Mouse (Mus musculus): ENCODE measurements around the gene Kcnn4.

DNA sequence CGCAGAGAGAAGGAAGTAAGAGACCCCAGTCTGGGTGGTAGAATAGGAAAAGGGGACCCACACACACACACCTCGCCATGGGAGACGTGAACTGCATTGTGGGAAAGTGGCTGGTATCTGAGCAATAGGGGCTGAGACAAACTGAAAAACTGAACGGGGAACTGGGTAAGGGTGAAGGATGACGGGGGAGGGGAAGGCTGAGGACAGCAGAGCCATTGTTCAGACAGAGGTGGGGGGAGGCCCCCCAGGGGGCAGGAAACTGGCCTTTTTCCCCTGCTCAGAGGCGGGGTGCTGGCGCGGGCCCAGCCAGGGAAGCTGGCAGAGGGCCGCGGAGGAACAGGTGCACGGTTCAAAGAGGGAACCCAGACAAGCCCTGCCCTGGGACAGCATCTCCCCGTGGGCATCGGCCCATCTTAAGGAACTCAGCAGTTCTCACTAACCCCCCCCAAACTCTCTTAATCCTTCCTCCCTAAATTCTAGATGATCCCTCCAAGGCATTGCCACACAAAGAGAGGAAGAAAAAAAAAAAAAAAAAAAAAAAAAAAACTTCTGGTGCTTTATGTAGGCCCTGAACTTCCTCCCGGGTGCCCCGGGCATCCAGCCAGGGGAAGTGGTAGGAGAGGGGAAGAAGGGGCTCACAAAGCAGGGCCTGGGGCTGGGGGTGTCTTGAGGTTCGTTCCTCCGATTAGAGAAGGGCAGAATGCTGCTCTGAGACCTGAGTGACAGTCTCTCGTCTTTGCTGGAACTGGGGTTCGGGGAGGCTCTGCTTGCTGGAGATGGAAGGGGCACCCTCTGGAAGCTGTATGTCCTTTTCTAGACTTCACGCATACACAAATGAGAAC lies 3.7 kb downstream of the Kcnn4 start:
- TF ChIP-seq MYC (IDR thresholded peaks at IDR 0.05; ENCODE audit: low read depth, low read length) (peak; percentile 59; the same call in 1 of the 2 replicates), CTCF (IDR thresholded peaks at IDR 0.05 in 2 of 3, conservative IDR thresholded peaks at IDR 0.05 in 1 of 3; ENCODE audit: control insufficient read depth in 1 of 3, insufficient read depth in 1 of 3, low read depth in 2 of 3, low read length in 3 of 3, poor library complexity in 1 of 3, severe bottlenecking in 1 of 3) (0 out of 6 replicates have a peak, but pooled peaks of 1 of the 3 experiments have one; percentile 1), USF2 (IDR thresholded peaks at IDR 0.05; ENCODE audit: borderline replicate concordance in 1 of 2, insufficient read depth in 1 of 2, low read depth in 1 of 2, low read length in 2 of 2) (no peak), TCF12 (IDR thresholded peaks at IDR 0.05; ENCODE audit: low read depth, low read length) (peak; percentile 73), HCFC1 (IDR thresholded peaks at IDR 0.05; ENCODE audit: low read depth, low read length) (peak; percentile 59), POLR2A (IDR thresholded peaks at IDR 0.05; ENCODE audit: control insufficient read depth in 1 of 2, insufficient read depth in 1 of 2, low read depth in 1 of 2, low read length in 2 of 2, poor library complexity in 1 of 2) (peak in 1 of 2 experiments; percentile 61; a peak in 2 of 4 replicates), POLR2AphosphoS2 (IDR thresholded peaks at IDR 0.05; ENCODE audit: low read length) (no peak), USF1 (IDR thresholded peaks at IDR 0.05; ENCODE audit: low read depth, low read length) (no peak), ETS1 (IDR thresholded peaks at IDR 0.05; ENCODE audit: low read depth, low read length) (peak; percentile 65), JUND (IDR thresholded peaks at IDR 0.05; ENCODE audit: low read depth, low read length) (no peak), ZKSCAN1 (IDR thresholded peaks at IDR 0.05; ENCODE audit: low read depth, low read length) (peak; percentile 56; the same call in 1 of the 2 replicates), SMC3 (IDR thresholded peaks at IDR 0.05; ENCODE audit: low read depth, low read length) (no peak), E2F4 (IDR thresholded peaks at IDR 0.05; ENCODE audit: borderline replicate concordance, low read depth, low read length) (no peak)
